Mouse (Mus musculus): Measurements from ENCODE around the gene F12. TPM values are rescaled to one million over a fixed set of nuclear protein-coding genes. Genes with fewer than 3 reads are reported as not detected.

The F12 gene
- polyA plus RNA-seq, 1 experiment from 2014 or later: 0.16 TPM

- Histone ChIP-seq H3K36me3 (ENCODE audit: control insufficient read depth, insufficient read depth, low read length) (peaks cover 21% of the 10 kb centered on the region), H3K9me3 (ENCODE audit: control insufficient read depth, low read length) (no peaks in the 10 kb centered on the region), H3K4me1 (replicated peaks; ENCODE audit: control insufficient read depth, insufficient read depth, low read length) (peaks cover 7% of the 10 kb centered on the region; the same call in 1 of the 2 replicates), H3K4me3 (ENCODE audit: low read depth, low read length) (peak overlapping the region; percentile 54), H3K4me2 (ENCODE audit: low read length) (peak overlapping the region; percentile 100), H3K27ac (ENCODE audit: low read depth) (peak overlapping the region; percentile 60), H3K9ac (ENCODE audit: low read length) (peak overlapping the region; percentile 56), H3K27me3 (replicated peaks; ENCODE audit: control insufficient read depth, insufficient read depth, low read length) (no peaks in the 10 kb centered on the region)
- ATAC-seq (replicated peaks; ENCODE audit: low FRiP score, low TSS enrichment, low read depth) (peak; percentile 66), DNase-seq (ENCODE audit: low spot score) (peak; percentile 98)
- 2% methylated on average over 44 of the region's 54 CpGs for WGBS
Measured at GRCm38 (mm10) chr13:55471156-55471818, 44.7 kb upstream of the F12 start.

GRCm38 (mm10) chr13:55470372-55470771 is 43.8 kb upstream of the F12 start:
- H3K4me2 ChIP-seq (ENCODE audit: low read length): no peak overlapping the region
- no peaks in the 10 kb centered on the region for H3K27me3 ChIP-seq (replicated peaks; ENCODE audit: control insufficient read depth, insufficient read depth, low read length)
- H3K4me3 ChIP-seq (ENCODE audit: low read depth, low read length): no peak overlapping the region
- H3K36me3 ChIP-seq (ENCODE audit: control insufficient read depth, insufficient read depth, low read length): peaks cover 12% of the 10 kb centered on the region
- H3K9me3 ChIP-seq (ENCODE audit: control insufficient read depth, low read length): no peaks in the 10 kb centered on the region
- no peak overlapping the region for H3K9ac ChIP-seq (ENCODE audit: low read length)
- 74% methylated on average over 9 of the region's 9 CpGs for WGBS
- H3K27ac ChIP-seq (ENCODE audit: low read depth): no peak overlapping the region
- no peak for ATAC-seq (replicated peaks; ENCODE audit: low FRiP score, low TSS enrichment, low read depth)
- DNase-seq (ENCODE audit: low spot score): no peak
- H3K4me1 ChIP-seq (replicated peaks; ENCODE audit: control insufficient read depth, insufficient read depth, low read length): peaks cover 7% of the 10 kb centered on the region; the same call in 1 of the 2 replicates

- Histone ChIP-seq H3K27ac (ENCODE audit: low read depth) (no peak overlapping the region), H3K4me3 (ENCODE audit: low read depth, low read length) (no peak overlapping the region), H3K27me3 (replicated peaks; ENCODE audit: control insufficient read depth, insufficient read depth, low read length) (no peaks in the 10 kb centered on the region), H3K4me2 (ENCODE audit: low read length) (no peak overlapping the region), H3K36me3 (ENCODE audit: control insufficient read depth, insufficient read depth, low read length) (0 out of 2 replicates have a peak, but pooled peaks cover 4% of the 10 kb centered on the region), H3K9me3 (ENCODE audit: control insufficient read depth, low read length) (no peaks in the 10 kb centered on the region), H3K9ac (ENCODE audit: low read length) (no peak overlapping the region), H3K4me1 (replicated peaks; ENCODE audit: control insufficient read depth, insufficient read depth, low read length) (peaks cover 13% of the 10 kb centered on the region; the same call in 1 of the 2 replicates)
- peak; percentile 70 for DNase-seq (ENCODE audit: low spot score)
- ATAC-seq (replicated peaks; ENCODE audit: low FRiP score, low TSS enrichment, low read depth): no peak
- WGBS: 52% methylated on average over 13 of the region's 13 CpGs
Measured at GRCm38 (mm10) chr13:55468851-55469560, 42.4 kb upstream of the F12 start.

- H3K36me3 ChIP-seq (ENCODE audit: control insufficient read depth, insufficient read depth, low read length): peaks cover 12% of the 10 kb centered on the region; the same call in 1 of the 2 replicates
- 71% methylated on average over 5 of the region's 5 CpGs for WGBS
Measured at GRCm38 (mm10) chr13:55465830-55466440, 39.3 kb upstream of the F12 start.

GRCm38 (mm10) chr13:55465184-55465583 is 38.6 kb upstream of the F12 start:
- H3K9me3 ChIP-seq (ENCODE audit: control insufficient read depth, low read length): no peaks in the 10 kb centered on the region
- 0 out of 2 replicates have a peak overlapping the region, but pooled peaks have one; percentile 67 for H3K4me3 ChIP-seq (ENCODE audit: low read depth, low read length)
- no peak overlapping the region for H3K9ac ChIP-seq (ENCODE audit: low read length)
- 26% methylated on average over 3 of the region's 3 CpGs for WGBS
- no peak overlapping the region for H3K27ac ChIP-seq (ENCODE audit: low read depth)
- DNase-seq (ENCODE audit: low spot score) (peak; percentile 59), ATAC-seq (replicated peaks; ENCODE audit: low FRiP score, low TSS enrichment, low read depth) (no peak)
- peaks cover 16% of the 10 kb centered on the region for H3K36me3 ChIP-seq (ENCODE audit: control insufficient read depth, insufficient read depth, low read length)
- no peaks in the 10 kb centered on the region for H3K27me3 ChIP-seq (replicated peaks; ENCODE audit: control insufficient read depth, insufficient read depth, low read length)
- H3K4me1 ChIP-seq (replicated peaks; ENCODE audit: control insufficient read depth, insufficient read depth, low read length): peaks cover 6% of the 10 kb centered on the region; the same call in 1 of the 2 replicates
- peak overlapping the region; percentile 93 for H3K4me2 ChIP-seq (ENCODE audit: low read length)

More at GRCm38 (mm10) chr13:55465830-55466440, 39.3 kb upstream of the F12 start:
- Histone ChIP-seq H3K9me3 (ENCODE audit: control insufficient read depth, low read length) (no peaks in the 10 kb centered on the region), H3K4me2 (ENCODE audit: low read length) (no peak overlapping the region), H3K9ac (ENCODE audit: low read length) (no peak overlapping the region), H3K27me3 (replicated peaks; ENCODE audit: control insufficient read depth, insufficient read depth, low read length) (no peaks in the 10 kb centered on the region), H3K27ac (ENCODE audit: low read depth) (no peak overlapping the region), H3K4me3 (ENCODE audit: low read depth, low read length) (no peak overlapping the region), H3K4me1 (replicated peaks; ENCODE audit: control insufficient read depth, insufficient read depth, low read length) (peaks cover 6% of the 10 kb centered on the region; the same call in 1 of the 2 replicates)
- DNase-seq (ENCODE audit: low spot score): no peak
- no peak for ATAC-seq (replicated peaks; ENCODE audit: low FRiP score, low TSS enrichment, low read depth)

- ATAC-seq (replicated peaks; ENCODE audit: low FRiP score, low TSS enrichment, low read depth) (peak; percentile 70), DNase-seq (ENCODE audit: low spot score) (peak; percentile 84)
- peaks cover 6% of the 10 kb centered on the region; the same call in 1 of the 2 replicates for H3K4me1 ChIP-seq (replicated peaks; ENCODE audit: control insufficient read depth, insufficient read depth, low read length)
- H3K9ac ChIP-seq (ENCODE audit: low read length): peak within 1 kb of the TSS; percentile 77
- WGBS: under 1% methylated on average over 78 of the region's 84 CpGs
- H3K9me3 ChIP-seq (ENCODE audit: control insufficient read depth, low read length): no peaks in the 10 kb centered on the region
- H3K4me2 ChIP-seq (ENCODE audit: low read length): peak within 1 kb of the TSS; percentile 93
- H3K27ac ChIP-seq (ENCODE audit: low read depth): peak within 1 kb of the TSS; percentile 79
- H3K27me3 ChIP-seq (replicated peaks; ENCODE audit: control insufficient read depth, insufficient read depth, low read length): no peaks in the 10 kb centered on the region
- peak within 1 kb of the TSS; percentile 67 for H3K4me3 ChIP-seq (ENCODE audit: low read depth, low read length)
- H3K36me3 ChIP-seq (ENCODE audit: control insufficient read depth, insufficient read depth, low read length): peaks cover 26% of the 10 kb centered on the region
Measured at GRCm38 (mm10) chr13:55464027-55464884, 37.7 kb upstream of the F12 start, which contains the start of gene Prr7. TSS of gene Prr7 (plus strand) at chr13:55464267.

GRCm38 (mm10) chr13:55463399-55464026 is 36.9 kb upstream of the F12 start:
- peak overlapping the region; percentile 77 for H3K9ac ChIP-seq (ENCODE audit: low read length)
- no peak; the same call in 1 of the 2 replicates for ATAC-seq (replicated peaks; ENCODE audit: low FRiP score, low TSS enrichment, low read depth)
- no peak for DNase-seq (ENCODE audit: low spot score)

More at GRCm38 (mm10) chr13:55463399-55464026, 36.9 kb upstream of the F12 start:
- H3K4me1 ChIP-seq (replicated peaks; ENCODE audit: control insufficient read depth, insufficient read depth, low read length): peaks cover 6% of the 10 kb centered on the region; the same call in 1 of the 2 replicates
- peak overlapping the region; percentile 93 for H3K4me2 ChIP-seq (ENCODE audit: low read length)
- H3K9me3 ChIP-seq (ENCODE audit: control insufficient read depth, low read length): no peaks in the 10 kb centered on the region
- H3K27ac ChIP-seq (ENCODE audit: low read depth): no peak overlapping the region
- peaks cover 33% of the 10 kb centered on the region for H3K36me3 ChIP-seq (ENCODE audit: control insufficient read depth, insufficient read depth, low read length)
- no peaks in the 10 kb centered on the region for H3K27me3 ChIP-seq (replicated peaks; ENCODE audit: control insufficient read depth, insufficient read depth, low read length)
- peak overlapping the region; percentile 67 for H3K4me3 ChIP-seq (ENCODE audit: low read depth, low read length)
- WGBS: 13% methylated on average over 14 of the region's 14 CpGs

Data from intestine, embryonic 14.5 days (tissue).